Mouse (Mus musculus) E14TG2a.4 (cell line): ENCODE results near the gene Ppih.

Experiments
- CTCF ChIP-seq: conservative IDR thresholded peaks from 2 replicates; pipeline ENCODE4 v1.5.1; 2014; ENCODE audit warnings: low read length
- NANOG ChIP-seq: IDR thresholded peaks from 2 replicates; pipeline ENCODE4 v1.6.1; 2014; ENCODE audit warnings: borderline replicate concordance, low read length, mixed read lengths
- POU5F1 ChIP-seq: IDR thresholded peaks from 2 replicates; pipeline ENCODE4 v1.6.1; 2014; ENCODE audit warnings: low read length, borderline replicate concordance

GRCm38 (mm10) chr4:119305418-119305817 is 14.9 kb downstream of the Ppih start:
- no peak for TF ChIP-seq CTCF
- TF ChIP-seq NANOG = no peak
- no peak for TF ChIP-seq POU5F1
